Mouse (Mus musculus): ENCODE results near the gene Itgb7.

DNA sequence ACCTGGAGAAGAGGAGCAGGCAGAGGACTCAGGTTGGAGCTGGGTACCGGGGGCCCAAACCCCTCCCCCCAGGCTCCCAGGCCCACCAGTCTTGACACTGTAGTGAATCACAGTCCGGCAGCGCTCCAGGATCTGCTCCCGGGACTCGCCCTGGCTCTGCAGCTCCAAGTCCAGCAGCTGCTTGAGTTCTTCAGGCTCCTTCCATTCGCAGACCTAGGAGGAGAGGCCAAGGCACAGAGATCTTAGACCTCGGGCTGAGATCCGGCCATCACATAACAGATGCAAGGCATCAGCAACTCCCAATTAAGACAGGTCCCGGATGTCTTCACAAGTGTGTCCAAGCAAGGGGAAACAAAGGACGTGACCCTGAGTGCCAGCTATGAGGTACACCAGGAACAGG, 43.6 kb downstream of the Itgb7 start:
- TF ChIP-seq CTCF (IDR thresholded peaks at IDR 0.05; ENCODE audit: low read depth, low read length) (no peak), GATA1 (IDR thresholded peaks at IDR 0.05; ENCODE audit: borderline replicate concordance, low read length) (no peak), TAL1 (conservative IDR thresholded peaks at IDR 0.05; ENCODE audit: low read depth, low read length) (no peak), POLR2AphosphoS5 (IDR thresholded peaks at IDR 0.05; ENCODE audit: insufficient replicate concordance, low read depth, low read length) (no peak)
